Mouse (Mus musculus): ENCODE measurements around the gene Egflam.

Egflam gene

GRCm38 (mm10) chr15:7292854-7293253 is 105.3 kb downstream of the Egflam start:
- DNase-seq (ENCODE audit: low read depth, low spot score), result no peak

GRCm38 (mm10) chr15:7290003-7290402 is 108.2 kb downstream of the Egflam start:
- no peak for DNase-seq (ENCODE audit: low read depth, low spot score)

- peak; percentile 10 for DNase-seq (ENCODE audit: low read depth, low spot score)
Observed at GRCm38 (mm10) chr15:7289516-7289915, 108.7 kb downstream of the Egflam start.

DNA sequence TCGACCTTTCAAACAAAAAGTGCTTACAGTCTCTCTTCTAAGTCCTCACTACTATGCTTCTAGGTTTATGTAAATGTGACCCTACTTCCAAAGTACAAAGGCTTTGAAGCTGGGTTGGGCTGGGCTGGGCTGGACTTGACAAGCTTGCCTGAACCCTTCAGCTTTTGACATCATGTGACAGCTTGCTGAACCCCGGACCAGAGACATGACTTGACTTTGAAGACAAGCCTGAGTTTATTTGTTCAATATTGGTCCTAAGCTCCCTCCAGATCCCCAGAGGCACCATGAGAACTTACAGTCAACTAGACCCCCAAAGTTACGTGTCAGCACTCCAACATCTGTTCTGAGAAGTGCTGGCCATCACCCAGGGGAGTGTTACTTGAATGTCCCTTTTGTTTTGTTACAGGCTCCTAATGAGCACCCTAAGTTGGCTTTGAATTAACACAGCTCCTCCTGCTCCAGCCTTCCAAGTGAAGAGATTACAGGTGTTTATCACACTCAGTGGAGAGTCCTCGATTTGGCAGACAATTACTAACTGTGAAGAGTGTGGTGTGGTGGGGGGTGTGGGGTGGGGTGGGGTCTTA is 109.3 kb downstream of the Egflam start:
- DNase-seq (ENCODE audit: low read depth, low spot score), result no peak

DNA sequence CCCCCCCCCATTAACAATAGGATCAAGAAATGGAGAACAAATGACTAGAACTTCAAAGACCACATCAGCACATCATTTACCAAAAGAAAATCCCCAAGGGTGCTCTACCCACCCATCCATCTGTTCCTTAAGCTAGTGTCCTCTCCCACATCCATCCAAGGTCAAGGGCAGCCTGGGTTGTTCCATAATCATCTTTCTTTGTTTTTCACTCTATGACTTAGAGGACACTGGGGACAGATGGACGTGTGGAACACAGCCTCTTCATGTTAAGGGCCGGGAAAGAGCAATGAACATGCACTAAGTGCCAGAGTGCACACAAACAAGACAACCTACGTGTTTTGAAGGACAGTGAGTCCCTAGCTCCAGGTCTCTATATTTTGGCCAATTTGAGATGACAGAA is 110.3 kb downstream of the Egflam start:
- DNase-seq (ENCODE audit: low read depth, low spot score), result no peak

GRCm38 (mm10) chr15:7281579-7281978 is 116.6 kb downstream of the Egflam start:
- peak; percentile 29 for DNase-seq (ENCODE audit: low read depth, low spot score)

GRCm38 (mm10) chr15:7263822-7264221 is 134.4 kb downstream of the Egflam start:
- peak; percentile 86 for DNase-seq (ENCODE audit: low read depth, low spot score)

DNA sequence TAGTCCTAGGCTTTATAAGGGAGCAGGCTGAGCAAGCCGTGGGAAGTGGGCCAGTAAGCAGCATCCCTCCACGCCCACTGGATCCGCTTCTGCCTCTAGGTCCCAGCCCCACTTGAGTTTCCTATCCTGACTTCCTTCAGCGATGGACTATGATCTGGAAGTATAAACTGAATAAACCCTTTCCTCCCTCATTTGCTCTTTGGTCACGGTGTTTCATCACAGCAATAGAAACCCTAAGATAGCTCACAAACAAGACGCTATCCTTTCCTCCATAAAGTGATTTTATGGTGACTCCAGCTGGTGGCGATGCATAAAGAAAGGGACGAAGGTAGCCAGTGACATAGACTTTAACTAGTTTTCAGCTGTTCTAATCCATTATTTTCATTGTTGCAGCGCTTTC is 134.9 kb downstream of the Egflam start:
- DNase-seq (ENCODE audit: low read depth, low spot score), result no peak

DNA sequence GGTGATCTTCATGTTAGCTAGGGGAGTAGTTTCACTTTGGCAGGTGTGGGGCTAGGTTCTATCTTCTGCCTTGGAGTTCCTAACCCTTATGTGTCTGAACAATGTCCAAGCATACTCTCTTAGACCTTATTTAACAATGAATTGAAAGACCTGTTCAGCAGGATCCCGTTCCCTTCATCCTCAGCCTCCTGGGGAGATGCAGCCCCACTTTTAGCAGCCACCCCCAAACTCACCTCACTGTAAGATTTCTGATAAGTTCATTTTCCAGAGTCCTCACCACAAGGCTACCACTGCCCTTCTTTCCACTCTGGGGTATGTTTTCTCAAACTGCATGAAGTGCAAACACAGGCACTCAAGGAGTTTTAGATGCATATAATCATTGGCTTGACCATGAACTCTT is 136.8 kb downstream of the Egflam start:
- no peak for DNase-seq (ENCODE audit: low read depth, low spot score)

DNA sequence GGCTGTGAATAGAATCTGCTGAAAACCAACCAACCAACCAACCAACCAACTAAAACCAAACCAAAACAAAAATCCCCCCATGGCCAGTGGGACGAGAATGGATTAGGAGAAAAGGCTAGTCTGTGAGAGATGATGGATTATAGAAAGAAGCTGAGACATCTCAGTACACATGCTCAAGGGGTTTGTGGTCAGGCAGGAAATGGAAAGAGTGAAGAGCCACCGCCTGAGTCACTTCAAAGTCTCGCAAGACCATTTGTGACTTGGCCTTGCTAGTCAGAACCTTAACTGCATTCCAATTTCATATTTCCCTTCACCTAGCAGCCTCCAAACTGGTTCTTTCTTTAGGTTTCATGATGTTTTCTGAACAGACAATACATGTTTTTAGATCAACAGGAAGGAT is 141.6 kb downstream of the Egflam start:
- no peak for DNase-seq (ENCODE audit: low read depth, low spot score)

GRCm38 (mm10) chr15:7253326-7253725 is 144.9 kb downstream of the Egflam start:
- no peak for DNase-seq (ENCODE audit: low read depth, low spot score)

- DNase-seq (ENCODE audit: low read depth, low spot score), result no peak
Observed at GRCm38 (mm10) chr15:7252106-7252636, 146.0 kb downstream of the Egflam start.

DNA sequence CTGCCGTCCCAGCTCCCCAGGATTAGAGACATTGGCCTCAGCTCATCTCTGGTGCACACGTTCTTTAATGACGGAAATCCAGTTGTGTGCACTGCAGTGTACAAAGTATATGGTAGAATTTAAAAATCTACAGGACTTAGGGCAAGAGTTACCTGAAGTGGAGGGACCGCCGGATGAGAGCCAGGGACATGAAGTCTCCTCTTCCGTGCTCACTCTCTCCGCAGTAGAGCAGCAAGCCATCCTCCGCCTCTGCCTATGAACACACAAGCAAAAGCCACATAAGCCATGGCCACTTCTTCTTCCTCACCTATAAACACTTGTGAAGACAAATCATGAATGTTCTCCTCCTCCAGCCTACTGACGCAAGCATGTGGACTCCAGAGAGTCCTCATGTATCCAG is 147.2 kb downstream of the Egflam start:
- no peak for DNase-seq (ENCODE audit: low read depth, low spot score)

DNA sequence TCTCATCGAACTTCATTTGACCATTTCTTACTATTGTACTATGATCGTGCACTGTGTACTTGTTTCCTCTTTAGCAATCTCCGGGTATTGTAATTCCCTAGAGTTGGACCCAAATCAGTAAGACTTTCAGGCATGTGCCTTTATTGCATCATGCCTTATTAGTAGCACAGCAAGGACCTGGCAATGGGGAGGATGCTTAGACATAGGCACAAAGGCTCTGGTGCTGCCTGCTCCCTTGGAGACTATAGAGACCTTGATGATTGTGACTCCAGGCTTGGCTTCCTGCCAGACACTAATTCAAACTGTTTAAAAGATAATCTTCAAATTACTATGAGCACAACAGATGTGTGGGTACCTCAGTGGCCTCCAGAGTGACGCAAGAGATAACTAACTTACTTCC is 149.0 kb downstream of the Egflam start:
- no peak for DNase-seq (ENCODE audit: low read depth, low spot score)

DNA sequence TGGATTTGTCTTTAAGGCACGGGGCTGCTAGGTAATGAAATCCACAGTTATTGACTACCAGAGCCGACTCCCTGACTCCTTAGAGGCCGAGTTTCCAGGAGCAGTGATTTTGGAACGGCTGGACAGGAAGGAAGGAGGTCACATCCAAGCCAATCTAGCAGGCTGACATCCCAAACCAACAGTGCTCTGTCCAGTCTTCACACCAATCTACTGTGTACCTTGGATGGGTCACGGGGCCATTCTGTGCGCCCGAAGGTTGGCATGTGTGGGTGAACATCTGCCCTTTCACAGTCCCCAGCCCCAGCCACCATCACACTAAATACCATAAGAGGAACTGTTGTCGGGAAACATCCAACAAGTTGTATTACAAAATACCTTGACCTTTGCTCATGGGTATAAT is 150.9 kb downstream of the Egflam start:
- no peak for DNase-seq (ENCODE audit: low read depth, low spot score)

GRCm38 (mm10) chr15:7242161-7242850 is 155.9 kb downstream of the Egflam start:
- no peak for DNase-seq (ENCODE audit: low read depth, low spot score)

DNA sequence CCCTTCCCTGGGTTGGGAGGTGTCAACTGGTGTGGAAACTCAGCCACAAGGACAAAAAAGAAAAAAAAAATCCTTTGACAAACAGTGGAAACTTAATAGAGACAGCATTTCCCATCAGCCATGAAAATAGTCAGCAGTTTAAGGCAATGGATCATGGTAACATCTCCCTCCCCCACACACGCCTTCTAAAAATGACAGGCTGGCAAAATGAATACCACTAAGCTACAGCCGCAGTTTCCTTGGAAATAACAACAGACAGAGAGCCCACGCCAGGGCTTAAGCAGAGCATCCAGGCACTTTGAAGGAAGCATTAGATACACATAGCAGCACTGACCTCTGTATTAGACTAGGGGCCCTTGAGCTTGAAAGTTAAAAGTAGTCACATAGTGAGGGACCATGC is 157.2 kb downstream of the Egflam start:
- no peak for DNase-seq (ENCODE audit: low read depth, low spot score)

DNA sequence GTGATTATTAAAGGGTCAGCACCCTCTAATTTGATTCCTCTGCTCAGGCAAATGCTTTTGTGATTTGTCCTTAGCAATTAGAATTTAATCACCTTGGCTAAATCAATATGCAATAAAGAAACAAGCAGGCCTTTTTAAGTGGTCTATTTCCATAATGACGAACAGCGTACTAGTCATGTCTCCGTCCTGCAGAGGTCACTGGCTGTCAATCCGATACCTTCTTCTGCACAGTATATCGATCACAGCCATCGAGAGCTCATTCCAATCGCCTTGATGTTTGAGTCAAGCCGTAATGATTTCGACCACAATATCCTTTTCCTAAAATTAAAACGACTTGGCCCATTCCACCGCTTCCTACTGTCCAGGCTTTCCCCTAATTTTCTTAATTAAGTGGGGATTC is 158.3 kb downstream of the Egflam start:
- DNase-seq (ENCODE audit: low read depth, low spot score), result no peak

DNA sequence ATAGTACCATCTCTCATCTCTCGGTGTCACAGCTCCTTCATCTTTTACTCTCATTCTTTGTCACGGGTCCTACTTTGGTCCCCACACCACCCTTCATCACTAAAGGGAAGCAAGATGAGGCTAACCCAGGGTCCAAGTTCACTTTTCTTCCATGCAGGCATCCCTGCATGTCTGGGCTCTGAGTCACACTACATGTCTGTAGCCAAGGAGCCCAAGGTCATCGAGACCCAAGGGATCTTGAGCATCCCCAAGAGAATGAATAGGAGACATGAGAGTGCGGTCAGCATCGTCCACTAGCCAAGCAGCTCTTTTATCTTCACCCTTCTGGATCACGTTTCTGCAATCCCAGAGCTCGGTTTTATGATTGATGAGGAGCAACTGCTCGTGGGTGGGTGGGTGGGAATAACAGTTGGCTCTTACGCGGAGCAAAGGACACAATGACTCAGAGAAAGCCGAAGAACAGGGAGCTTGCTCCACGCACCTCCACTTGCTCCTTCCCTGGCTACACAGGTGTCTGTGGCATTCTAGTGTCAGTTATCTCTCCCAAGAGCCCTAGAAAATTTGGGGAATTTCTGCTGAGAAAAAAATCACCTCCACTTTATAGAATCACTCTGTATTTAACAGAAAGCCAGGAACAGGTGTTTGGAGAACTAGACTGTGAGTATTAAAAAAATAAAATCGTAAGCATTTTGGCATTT is 164.7 kb downstream of the Egflam start:
- no peak for DNase-seq (ENCODE audit: low read depth, low spot score)

GRCm38 (mm10) chr15:7226225-7226624 is 172.0 kb downstream of the Egflam start:
- DNase-seq (ENCODE audit: low read depth, low spot score), result peak; percentile 91

- DNase-seq (ENCODE audit: low read depth, low spot score), result no peak
Observed at GRCm38 (mm10) chr15:7224151-7224775, 173.9 kb downstream of the Egflam start.

- DNase-seq (ENCODE audit: low read depth, low spot score), result no peak
Observed at GRCm38 (mm10) chr15:7222809-7223208, 175.4 kb downstream of the Egflam start.
